Mouse (Mus musculus) erythroblast, adult 5-6 weeks (primary cell): ENCODE measurements around the gene Cxcl13. TPM values are rescaled to one million over a fixed set of nuclear protein-coding genes. Genes with fewer than 3 reads are reported as not detected.

ENCODE experiments used
- ATAC-seq: replicated peaks from 2 replicates; pipeline ENCODE4 v1.8.0; 2016; ENCODE audit warnings: moderate number of reproducible peaks, mild to moderate bottlenecking, moderate TSS enrichment, inconsistent platforms; ENCODE audit not compliant: poor library complexity, low FRiP score, severe bottlenecking
- total RNA-seq, 2 experiments: library from RNA; stranded (forward) in 1 of 2; stranded (reverse) in 1 of 2; fragments of 150-400 nt in 1 of 2; fragments of 200-764, 138-1000 nt in 1 of 2; gene quantifications; 2 replicates each; pipeline versions ENCODE4 v1.2.3 to v1.2.4; 2015 to 2017; ENCODE audit warnings: low replicate concordance in 2 of 2

Gene Cxcl13
- total RNA-seq, 2 experiments from 2014 or later = not detected

DNA sequence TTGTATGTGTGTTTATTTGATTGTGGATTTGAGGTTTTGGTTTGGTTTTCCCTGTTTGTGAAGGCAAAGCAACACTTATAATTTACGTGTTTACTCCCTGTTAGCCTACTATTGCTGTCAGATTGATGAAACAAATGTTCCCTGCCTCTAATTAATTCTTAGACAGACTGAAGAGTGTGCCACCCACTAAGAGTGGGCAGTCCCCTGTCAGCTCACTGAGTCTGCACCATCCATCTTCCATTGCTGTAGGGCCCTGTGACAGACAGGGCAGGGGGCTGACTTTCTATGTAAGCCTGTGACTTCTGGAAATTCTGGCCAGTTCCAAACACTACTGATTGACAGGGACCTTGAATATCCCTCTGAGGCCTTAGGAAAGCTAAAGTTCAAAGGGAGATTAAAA lies 19.5 kb downstream of the Cxcl13 start:
- ATAC-seq = no peak

DNA sequence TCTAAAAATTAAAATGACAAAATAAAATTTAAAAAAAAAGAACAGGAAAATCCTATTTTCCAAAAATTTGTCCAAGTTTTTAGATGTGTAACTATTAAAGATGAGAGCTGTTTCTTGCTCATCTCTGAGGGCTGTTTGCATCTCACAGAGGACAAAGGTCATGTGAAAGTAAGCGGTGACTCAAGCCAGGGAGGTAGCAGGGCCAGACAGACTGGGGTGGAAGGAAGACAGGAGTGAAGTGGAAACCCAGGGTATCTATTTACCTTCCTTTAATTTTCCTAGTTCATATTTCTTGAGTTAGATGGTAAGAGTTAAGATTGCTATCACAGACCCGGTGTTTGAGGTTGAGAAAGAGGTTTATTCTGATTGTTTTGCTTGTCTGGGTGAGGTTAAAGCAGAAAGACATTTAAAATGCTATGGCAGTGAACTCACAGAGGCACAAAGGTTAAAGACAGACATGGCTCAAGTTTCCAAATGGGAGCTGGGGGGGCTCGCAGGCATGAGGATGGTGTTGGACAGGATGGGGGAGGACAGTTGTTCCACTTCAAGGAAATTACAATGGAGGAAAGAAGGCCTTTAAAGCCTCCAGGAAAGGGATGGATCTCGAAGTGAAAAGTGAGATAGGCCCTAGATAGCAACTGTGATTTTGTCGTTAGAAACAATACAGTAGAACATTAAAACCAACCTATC lies 27.2 kb downstream of the Cxcl13 start:
- ATAC-seq = no peak

DNA sequence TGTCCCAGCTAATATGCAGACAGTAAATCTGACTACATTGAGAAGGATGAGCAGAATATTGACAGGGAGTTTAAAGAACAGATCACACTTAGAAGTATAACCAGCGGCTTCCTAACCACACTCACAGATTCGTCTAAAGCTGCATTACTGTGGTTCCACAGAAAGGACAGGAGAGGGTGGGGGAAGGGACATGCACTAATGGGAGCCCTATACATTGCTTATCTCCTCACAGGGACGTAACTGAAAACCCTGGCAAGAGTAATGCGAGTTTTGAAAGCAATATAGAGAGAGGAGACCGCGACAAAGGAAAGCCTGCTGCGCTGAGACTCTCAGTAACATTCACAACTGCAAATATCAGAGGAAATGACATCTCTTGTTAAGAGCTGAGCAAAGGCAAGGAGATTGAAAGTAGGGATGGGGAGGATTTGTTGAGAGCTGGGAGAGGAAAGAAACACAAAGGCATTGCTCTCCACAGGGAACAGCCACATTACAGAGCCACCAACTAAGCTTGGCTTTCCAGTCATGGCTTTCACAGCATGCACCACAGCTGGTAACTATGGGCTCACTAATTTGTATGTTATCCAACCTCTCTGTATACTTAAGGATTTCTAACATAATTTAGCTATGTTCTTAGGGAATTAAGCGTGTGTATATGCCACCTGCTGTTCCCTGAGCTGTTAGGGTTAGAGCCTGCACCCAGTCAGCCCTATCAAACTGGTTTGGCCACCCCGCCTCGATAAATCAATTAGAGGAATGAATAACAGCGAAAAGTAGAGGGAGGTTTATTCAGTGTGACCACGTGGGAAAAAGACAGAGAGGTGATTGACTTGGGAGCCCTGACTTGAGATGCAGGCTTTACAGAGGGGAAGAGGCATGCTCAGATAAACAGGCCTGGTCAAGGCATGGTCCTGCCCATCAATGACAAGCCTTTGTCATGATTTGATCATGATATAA lies 34.9 kb downstream of the Cxcl13 start:
- ATAC-seq = no peak

DNA sequence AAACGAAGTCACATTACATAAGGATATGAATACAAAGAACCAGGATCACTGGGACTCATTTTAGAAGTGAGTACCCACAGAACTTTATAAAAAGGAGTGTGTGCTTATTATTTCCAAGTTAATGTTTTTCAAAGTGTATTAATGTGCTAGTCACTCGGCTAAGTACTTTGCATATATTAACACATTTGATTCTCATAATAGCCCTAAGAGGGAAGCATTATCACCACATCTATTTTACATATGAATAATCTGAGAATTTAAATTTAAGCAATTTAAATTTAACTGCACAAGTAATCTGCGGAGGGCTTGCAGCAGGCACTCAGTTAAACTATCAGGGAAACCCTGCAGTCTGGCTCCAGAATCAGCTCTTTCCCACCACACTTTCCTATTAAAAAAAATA lies 40.5 kb downstream of the Cxcl13 start:
- ATAC-seq = no peak

DNA sequence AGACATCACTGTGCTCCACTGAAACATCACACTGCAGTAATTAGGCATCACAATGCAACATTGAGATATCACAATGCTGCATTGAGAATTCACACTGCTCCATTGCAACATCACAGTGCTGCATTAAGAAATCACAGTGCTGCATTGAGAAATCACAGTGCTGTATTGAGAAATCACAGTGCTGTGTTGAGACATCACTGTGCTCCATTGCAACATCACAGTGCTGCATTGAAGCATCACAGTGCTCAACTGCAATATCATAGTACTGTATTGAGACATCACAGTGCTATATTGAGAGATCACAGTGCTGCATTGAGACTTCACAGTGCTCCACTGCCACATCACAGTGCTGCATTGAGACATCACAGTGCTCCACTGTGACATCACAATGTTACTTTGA lies 46.6 kb downstream of the Cxcl13 start:
- no peak for ATAC-seq

DNA sequence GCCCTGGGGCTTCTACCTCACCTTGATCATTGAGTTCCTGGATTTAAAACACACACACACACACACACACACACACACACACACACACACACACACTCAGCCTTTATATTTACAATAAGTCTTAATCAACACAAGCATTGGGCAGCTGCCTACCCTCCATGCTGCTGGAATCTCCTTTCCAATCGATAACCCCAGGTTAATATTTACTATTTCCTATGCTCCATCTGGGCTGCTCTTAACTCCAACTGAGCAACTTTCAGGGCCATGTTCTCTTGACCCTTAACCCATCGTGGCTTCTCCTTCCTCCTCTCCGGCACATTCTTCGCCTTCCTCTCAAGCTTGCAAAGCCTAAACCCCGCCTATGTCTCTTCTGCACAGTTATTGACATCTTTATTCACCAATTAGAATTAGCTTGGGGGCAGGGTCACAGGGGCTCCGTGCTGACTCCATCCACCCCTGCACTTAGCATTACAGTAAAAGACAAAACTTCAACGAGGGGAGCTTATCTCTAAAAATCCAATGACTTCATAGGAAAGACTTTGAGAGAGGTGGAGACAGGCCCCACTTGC lies 51.6 kb downstream of the Cxcl13 start:
- no peak for ATAC-seq

DNA sequence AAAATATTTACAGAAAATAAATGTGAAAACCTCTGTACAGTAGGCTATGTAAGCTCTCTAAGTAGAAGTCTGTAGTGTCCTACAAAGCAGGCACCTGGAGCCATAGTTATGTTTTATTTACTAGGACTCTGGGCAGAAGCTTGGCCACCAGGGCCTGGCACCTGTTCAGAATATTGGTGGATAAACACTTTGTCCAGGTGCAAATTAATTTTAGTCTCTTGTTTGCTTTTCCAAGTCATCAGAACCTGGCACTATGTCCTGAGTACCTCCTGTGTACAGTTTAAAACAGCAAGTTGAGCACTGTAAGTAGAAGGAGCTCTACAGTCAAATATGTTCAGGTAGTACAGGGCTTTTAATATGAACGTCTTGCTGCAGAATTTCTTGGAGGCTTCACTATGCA lies 52.3 kb downstream of the Cxcl13 start:
- no peak for ATAC-seq

Other genes with a start within 250 kb of the Cxcl13 start
- not detected in 2 replicates for gene Gm7978, start 220.8 kb upstream of the Cxcl13 start, total RNA-seq (2015; ENCODE audit: low replicate concordance)
- not detected in 2 replicates for gene Gm7978, start 220.8 kb upstream of the Cxcl13 start, total RNA-seq (2017; ENCODE audit: low replicate concordance)
- gene Gm7982, start 214.9 kb upstream of the Cxcl13 start, total RNA-seq (2015; ENCODE audit: low replicate concordance) = not detected in 2 replicates
- gene Gm7982, start 214.9 kb upstream of the Cxcl13 start, total RNA-seq (2017; ENCODE audit: low replicate concordance) = not detected in 2 replicates
- gene E330014E10Rik, start 181.0 kb upstream of the Cxcl13 start, total RNA-seq (2015; ENCODE audit: low replicate concordance) = not detected in 2 replicates
- gene E330014E10Rik, start 181.0 kb upstream of the Cxcl13 start, total RNA-seq (2017; ENCODE audit: low replicate concordance) = not detected in 2 replicates
- 14.0 and 20.9 TPM in 2 replicates for gene Cnot6l, start 207.2 kb downstream of the Cxcl13 start, total RNA-seq (2015; ENCODE audit: low replicate concordance)
- 4.7 and 7.8 TPM in 2 replicates for gene Cnot6l, start 207.2 kb downstream of the Cxcl13 start, total RNA-seq (2017; ENCODE audit: low replicate concordance)